Mouse (Mus musculus) CH12.LX (cell line): ENCODE results near the gene Ltb. TPM values are rescaled to one million over a fixed set of nuclear protein-coding genes. Genes with fewer than 3 reads are reported as not detected.

Experiments
- DNase-seq: peaks from one replicate; pipeline ENCODE4 v3.0.0-alpha.2; 2013; ENCODE audit errors: extremely low read depth
- H3K27ac ChIP-seq: 2 replicates; pipeline ENCODE4 v1.5.1; 2012; ENCODE audit warnings: low read depth, mild to moderate bottlenecking, control low read depth, moderate library complexity; ENCODE audit not compliant: insufficient read depth
- H3K27me3 ChIP-seq: replicated peaks from 2 replicates; pipeline ENCODE3; 2012; ENCODE audit warnings: inconsistent platforms
- H3K36me3 ChIP-seq, 2 experiments: replicated peaks in 1 of 2; 2 replicates each; pipeline versions ENCODE3 to v1.6.1; 2012; ENCODE audit warnings: inconsistent platforms in 1 of 2, low read length in 1 of 2, mild to moderate bottlenecking in 1 of 2, mixed read lengths in 1 of 2, moderate library complexity in 1 of 2; ENCODE audit not compliant: control insufficient read depth in 1 of 2, insufficient read depth in 1 of 2
- H3K4me1 ChIP-seq, 2 experiments: 2 replicates each; pipeline ENCODE4 v1.6.1; 2012; ENCODE audit warnings: inconsistent platforms in 1 of 2, moderate library complexity in 1 of 2; ENCODE audit not compliant: insufficient read depth in 2 of 2, control insufficient read depth in 1 of 2
- H3K4me2 ChIP-seq: 2 replicates; pipeline ENCODE4 v1.6.1; 2012; ENCODE audit warnings: low read depth, mild to moderate bottlenecking, control low read depth; ENCODE audit not compliant: poor library complexity, insufficient read depth, severe bottlenecking
- H3K4me3 ChIP-seq, 3 experiments: fragments of 150-350 bp in 1 of 3; sonication (generic) in 1 of 3; replicated peaks in 1 of 3; 2 replicates each; pipeline versions ENCODE3 to v1.5.1; 2011 to 2012; ENCODE audit warnings: low read depth in 2 of 3, low read length in 2 of 3, mild to moderate bottlenecking in 2 of 3, moderate library complexity in 2 of 3, control low read depth in 1 of 3, improper control_type of control experiment in 1 of 3, inconsistent platforms in 1 of 3, mixed read lengths in 1 of 3; ENCODE audit not compliant: poor library complexity in 1 of 3
- H3K79me2 ChIP-seq: replicated peaks from 2 replicates; pipeline ENCODE4 v1.6.1; 2012; ENCODE audit warnings: mild to moderate bottlenecking, moderate library complexity; ENCODE audit not compliant: control insufficient read depth, poor library complexity, insufficient read depth, severe bottlenecking; ENCODE audit errors: extremely low read depth
- H3K9ac ChIP-seq: 2 replicates; pipeline ENCODE4 v1.6.1; 2012; ENCODE audit warnings: low read depth, mild to moderate bottlenecking, control low read depth, moderate library complexity; ENCODE audit not compliant: insufficient read depth
- H3K9me3 ChIP-seq: replicated peaks from 2 replicates; pipeline ENCODE3; 2012; ENCODE audit warnings: low read length, inconsistent platforms, mixed read lengths
- BHLHE40 ChIP-seq: IDR thresholded peaks from 2 replicates; pipeline ENCODE4 v1.6.1; 2011; ENCODE audit warnings: mild to moderate bottlenecking, low read depth, low read length, improper control_type of control experiment
- CHD1 ChIP-seq: IDR thresholded peaks from 2 replicates; pipeline ENCODE4 v1.6.1; 2012; ENCODE audit warnings: low read depth, low read length, improper control_type of control experiment, inconsistent platforms
- CHD2 ChIP-seq: IDR thresholded peaks from 2 replicates; pipeline ENCODE4 v1.6.1; 2011; ENCODE audit warnings: low read length, improper control_type of control experiment
- CTCF ChIP-seq, 2 experiments: IDR thresholded peaks in 1 of 2; conservative IDR thresholded peaks in 1 of 2; 2 replicates each; pipeline ENCODE4 v1.5.1; 2011 to 2012; ENCODE audit warnings: low read depth in 2 of 2, low read length in 2 of 2, improper control_type of control experiment in 1 of 2, inconsistent platforms in 1 of 2, mild to moderate bottlenecking in 1 of 2, moderate library complexity in 1 of 2
- E2F4 ChIP-seq: IDR thresholded peaks from 2 replicates; pipeline ENCODE4 v1.6.1; 2011; ENCODE audit warnings: low read depth, low read length, improper control_type of control experiment; ENCODE audit not compliant: insufficient replicate concordance
- ELF1 ChIP-seq: IDR thresholded peaks from 2 replicates; pipeline ENCODE4 v1.6.1; 2014; ENCODE audit warnings: low read depth, mild to moderate bottlenecking, inconsistent platforms, low read length, improper control_type of control experiment
- EP300 ChIP-seq: IDR thresholded peaks from 2 replicates; pipeline ENCODE4 v1.6.1; 2011; ENCODE audit warnings: low read length, improper control_type of control experiment
- GABPA ChIP-seq: IDR thresholded peaks from 2 replicates; pipeline ENCODE4 v1.6.1; 2012; ENCODE audit warnings: low read depth, low read length, improper control_type of control experiment, inconsistent platforms; ENCODE audit not compliant: insufficient replicate concordance
- HCFC1 ChIP-seq: IDR thresholded peaks from 2 replicates; pipeline ENCODE4 v1.6.1; 2012; ENCODE audit warnings: low read depth, mild to moderate bottlenecking, inconsistent platforms, low read length, improper control_type of control experiment
- IRF4 ChIP-seq: IDR thresholded peaks from 2 replicates; pipeline ENCODE4 v1.6.1; 2014; ENCODE audit warnings: low read depth, mild to moderate bottlenecking, inconsistent platforms, low read length, improper control_type of control experiment
- JUN ChIP-seq: IDR thresholded peaks from 2 replicates; pipeline ENCODE4 v1.6.1; 2011; ENCODE audit warnings: low read depth, mild to moderate bottlenecking, low read length, improper control_type of control experiment, moderate library complexity; ENCODE audit not compliant: insufficient read depth
- KAT2A ChIP-seq: IDR thresholded peaks from 2 replicates; pipeline ENCODE4 v1.6.1; 2012; ENCODE audit warnings: low read length, improper control_type of control experiment, inconsistent platforms; ENCODE audit not compliant: insufficient replicate concordance
- MAFK ChIP-seq: IDR thresholded peaks from 2 replicates; pipeline ENCODE4 v1.6.1; 2011; ENCODE audit warnings: low read length, improper control_type of control experiment; ENCODE audit not compliant: insufficient replicate concordance
- MAZ ChIP-seq: IDR thresholded peaks from 2 replicates; pipeline ENCODE4 v1.6.1; 2012; ENCODE audit warnings: low read depth, mild to moderate bottlenecking, inconsistent platforms, low read length, improper control_type of control experiment, moderate library complexity
- MXI1 ChIP-seq: IDR thresholded peaks from 2 replicates; pipeline ENCODE4 v1.6.1; 2011; ENCODE audit warnings: mild to moderate bottlenecking, low read depth, low read length, improper control_type of control experiment
- MYC ChIP-seq: IDR thresholded peaks from 2 replicates; pipeline ENCODE4 v1.6.1; 2011; ENCODE audit warnings: low read depth, mild to moderate bottlenecking, improper control_type of control experiment, low read length
- NELFE ChIP-seq: IDR thresholded peaks from 2 replicates; pipeline ENCODE4 v1.6.1; 2011; ENCODE audit warnings: low read depth, low read length, improper control_type of control experiment
- PAX5 ChIP-seq: IDR thresholded peaks from 2 replicates; pipeline ENCODE4 v1.6.1; 2012; ENCODE audit warnings: low read length, inconsistent platforms, mixed read lengths
- POLR2A ChIP-seq: IDR thresholded peaks from 2 replicates; pipeline ENCODE4 v1.6.1; 2011; ENCODE audit warnings: low read depth, mild to moderate bottlenecking, improper control_type of control experiment, low read length
- RAD21 ChIP-seq: IDR thresholded peaks from 2 replicates; pipeline ENCODE4 v1.6.1; 2011; ENCODE audit warnings: low read depth, mild to moderate bottlenecking, low read length, improper control_type of control experiment, moderate library complexity
- RCOR1 ChIP-seq: conservative IDR thresholded peaks from 2 replicates; pipeline ENCODE4 v1.6.1; 2012; ENCODE audit warnings: low read depth, mild to moderate bottlenecking, inconsistent platforms, low read length, improper control_type of control experiment
- SIN3A ChIP-seq: IDR thresholded peaks from 2 replicates; pipeline ENCODE4 v1.6.1; 2012; ENCODE audit warnings: low read length, improper control_type of control experiment, inconsistent platforms
- SMC3 ChIP-seq: IDR thresholded peaks from 2 replicates; pipeline ENCODE4 v1.6.1; 2011; ENCODE audit warnings: low read depth, low read length, improper control_type of control experiment
- TBP ChIP-seq: conservative IDR thresholded peaks from 2 replicates; pipeline ENCODE4 v1.6.1; 2011; ENCODE audit warnings: low read depth, low read length, improper control_type of control experiment
- TCF12 ChIP-seq: IDR thresholded peaks from 2 replicates; pipeline ENCODE4 v1.6.1; 2014; ENCODE audit warnings: low read depth, mild to moderate bottlenecking, inconsistent platforms, low read length, improper control_type of control experiment
- UBTF ChIP-seq: IDR thresholded peaks from 2 replicates; pipeline ENCODE4 v1.6.1; 2012; ENCODE audit warnings: low read depth, mild to moderate bottlenecking, inconsistent platforms, low read length, improper control_type of control experiment, moderate library complexity
- USF1 ChIP-seq: IDR thresholded peaks from 2 replicates; pipeline ENCODE4 v1.6.1; 2014; ENCODE audit warnings: low read depth, mild to moderate bottlenecking, inconsistent platforms, low read length, improper control_type of control experiment
- USF2 ChIP-seq: conservative IDR thresholded peaks from 2 replicates; pipeline ENCODE4 v1.6.1; 2011; ENCODE audit warnings: low read depth, low read length, improper control_type of control experiment
- ZKSCAN1 ChIP-seq: IDR thresholded peaks from 2 replicates; pipeline ENCODE4 v1.6.1; 2012; ENCODE audit warnings: low read depth, inconsistent platforms, low read length, improper control_type of control experiment, borderline replicate concordance
- dilution Hi-C: fragments of 300-500 bp; cut with MboI; formaldehyde crosslinking; loops from 2 replicates; pipeline ENCODE4 v1.14.3; 2020; ENCODE audit warnings: low sequenced_read_pairs; ENCODE audit not compliant: extremely low pct_unique_long_range_greater_than_20kb, extremely low pct_ligation_motif_present
- in situ Hi-C: fragments of 300-500 bp; cut with MboI; formaldehyde crosslinking; loops from 3 replicates; pipeline ENCODE4 v1.14.3; 2019; ENCODE audit warnings: low sequenced_read_pairs, low pct_ligation_motif_present, low pct_unique_long_range_greater_than_20kb, mixed read lengths
- polyA plus RNA-seq: library from polyadenylated mRNA; unstranded; fragments of >175 nt; gene quantifications from 2 replicates; pipeline ENCODE4 v1.2.1, GENCODE M21; 2012; ENCODE audit warnings: low read depth; ENCODE audit not compliant: insufficient read length
- total RNA-seq, 2 experiments: library from RNA; depleted of rRNA; stranded (reverse); fragments of 300-350 nt in 1 of 2; fragments of >200 nt in 1 of 2; gene quantifications; 2 replicates each; pipeline ENCODE4 v1.2.3; 2012 to 2014

Gene Ltb
- total and polyA plus RNA-seq, 3 experiments = 150 to 263 (median 234) TPM

GRCm38 (mm10) chr17:35165451-35166155 is 28.6 kb upstream of the Ltb start:
- peak; percentile 21; the same call in 1 of the 2 replicates for TF ChIP-seq MYC
- peak; percentile 46 for TF ChIP-seq TBP
- TF ChIP-seq POLR2A = no peak
- 0 out of 2 replicates have a peak, but pooled peaks have one; percentile 16 for TF ChIP-seq SIN3A
- TF ChIP-seq E2F4 = no peak
- TF ChIP-seq EP300 = peak; percentile 55; the same call in 1 of the 2 replicates
- 0 out of 2 replicates have a peak, but pooled peaks have one; percentile 15 for TF ChIP-seq MXI1
- no peak for TF ChIP-seq GABPA
- TF ChIP-seq, all 38 proteins: peak for 5
- H3K79me2 ChIP-seq = peaks cover 45% of the 10 kb centered on the region
- DNase-seq = no peak
- peak overlapping the region; percentile 85 for H3K9ac ChIP-seq
- H3K27ac ChIP-seq = peak overlapping the region; percentile 97; the same call in 1 of the 2 replicates
- peaks cover 6 to 37% of the 10 kb centered on the region in 2 experiments for H3K4me1 ChIP-seq
- dilution Hi-C loops (no loop called here), in situ Hi-C loops (no loop called here)
- peak overlapping the region; percentile 84 for H3K4me2 ChIP-seq
- peak overlapping the region; percentile 65 to 97 (median 73) for H3K4me3 ChIP-seq
- no peaks in the 10 kb centered on the region for H3K27me3 ChIP-seq
- H3K36me3 ChIP-seq = peaks cover 16 to 30% of the 10 kb centered on the region in 2 experiments
- H3K9me3 ChIP-seq = no peaks in the 10 kb centered on the region

- H3K27me3 ChIP-seq = no peaks in the 10 kb centered on the region
- H3K9ac ChIP-seq = no peak overlapping the region
- H3K79me2 ChIP-seq = peaks cover 36% of the 10 kb centered on the region
- peaks cover 6 to 37% of the 10 kb centered on the region in 2 experiments for H3K4me1 ChIP-seq
- in situ Hi-C loops = no loop called here
- H3K4me3 ChIP-seq = no peak overlapping the region
- H3K36me3 ChIP-seq = peaks cover 7 to 21% of the 10 kb centered on the region in 2 experiments
- peak; percentile 91 for DNase-seq
- no peak overlapping the region for H3K27ac ChIP-seq
- H3K9me3 ChIP-seq = no peaks in the 10 kb centered on the region
- dilution Hi-C loops = no loop called here
- H3K4me2 ChIP-seq = peak overlapping the region; percentile 84; the same call in 1 of the 2 replicates
- 0 out of 2 replicates have a peak, but pooled peaks have one; percentile 43 for TF ChIP-seq SIN3A
- peak; percentile 85 for TF ChIP-seq RAD21
- no peak for TF ChIP-seq TCF12
- TF ChIP-seq SMC3 = peak; percentile 90
- no peak for TF ChIP-seq USF1
- TF ChIP-seq MYC = no peak
- no peak for TF ChIP-seq RCOR1
- TF ChIP-seq POLR2A = 0 out of 2 replicates have a peak, but pooled peaks have one; percentile 6
- no peak for TF ChIP-seq TBP
- TF ChIP-seq HCFC1 = no peak
- TF ChIP-seq IRF4 = no peak
- no peak for TF ChIP-seq ZKSCAN1
- TF ChIP-seq ELF1 = no peak
- no peak for TF ChIP-seq UBTF
- no peak for TF ChIP-seq BHLHE40
- no peak for TF ChIP-seq JUN
- TF ChIP-seq CHD1 = no peak
- TF ChIP-seq USF2 = no peak
- no peak for TF ChIP-seq EP300
- no peak for TF ChIP-seq CHD2
- TF ChIP-seq KAT2A = no peak
- no peak for TF ChIP-seq MAFK
- no peak for TF ChIP-seq GABPA
- TF ChIP-seq NELFE = no peak
- no peak for TF ChIP-seq MXI1
- peak; percentile 48 to 92 for TF ChIP-seq CTCF (conservative IDR thresholded peaks at IDR 0.05 in 1 of 2, IDR thresholded peaks at IDR 0.05 in 1 of 2; ENCODE audit: low read depth in 2 of 2, low read length in 2 of 2)
- no peak for TF ChIP-seq PAX5
- no peak for TF ChIP-seq MAZ
These were observed 27.7 kb upstream of the Ltb start for GRCm38 (mm10) chr17:35166352-35167035.
